Mouse (Mus musculus): ENCODE data around the gene Psd.

- TF ChIP-seq CTCF (IDR thresholded peaks at IDR 0.05; ENCODE audit: extremely low read depth, insufficient read length, insufficient replicate concordance, low read depth, low read length) = no peak
- TF ChIP-seq POLR2A (IDR thresholded peaks at IDR 0.05; ENCODE audit: low read depth, low read length) = peak; percentile 55
These were observed 1.4 kb upstream of the Psd start, which contains the start of gene Fbxl15 for GRCm38 (mm10) chr19:46328081-46329030.
